Mouse (Mus musculus): Measurements from ENCODE around the gene Mtfmt. TPM values are rescaled to one million over a fixed set of nuclear protein-coding genes. Genes with fewer than 3 reads are reported as not detected.

The Mtfmt gene
- polyA plus RNA-seq (2014; fragmentation: Nextera tagmentation; extraction: Ambion mirVana) = 14.3 and 15.8 TPM in 2 replicates

DNA sequence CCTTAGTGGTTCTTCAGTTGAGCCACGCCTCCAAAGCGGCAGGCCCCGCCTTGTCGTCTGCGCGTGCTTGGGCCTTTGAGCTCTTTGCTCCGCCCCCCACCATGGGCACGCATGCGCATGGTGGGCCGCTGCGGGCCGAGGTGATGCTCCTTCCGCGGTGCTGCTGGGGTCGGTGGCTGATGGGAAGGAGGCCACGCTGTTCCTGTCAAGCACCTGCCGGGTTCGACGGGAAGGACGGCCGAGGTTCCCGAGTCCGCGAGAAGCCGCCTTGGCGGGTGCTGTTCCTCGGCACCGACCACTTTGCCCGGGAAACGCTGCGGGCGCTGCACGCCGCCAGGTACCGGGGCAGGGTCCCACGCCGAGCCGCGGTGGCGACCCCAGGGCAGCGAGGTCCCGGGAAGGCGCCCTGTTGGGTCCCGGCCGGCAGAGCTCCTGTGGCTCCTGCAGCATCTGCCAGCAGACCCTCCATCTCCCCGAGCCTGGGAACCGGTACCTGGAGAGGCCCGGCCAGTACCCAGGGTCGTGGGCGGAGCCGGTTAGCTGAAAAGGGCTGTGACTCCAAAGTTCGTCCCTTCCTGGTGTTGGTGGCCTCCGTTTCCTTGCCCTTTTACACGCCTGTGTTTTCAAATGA, at the start of gene Mtfmt:
Gene Mtfmt (plus strand): TSS at position 112 of the 631 bp plus-strand sequence.
- peak; percentile 91 for ATAC-seq (ENCODE audit: insufficient number of reproducible peaks, insufficient read depth, low FRiP score, low read depth)
- peak within 1 kb of the TSS; percentile 84 for H3K9ac ChIP-seq (ENCODE audit: low read length)
- peak within 1 kb of the TSS; percentile 66 for H3K4me2 ChIP-seq (ENCODE audit: low read length)
- under 1% methylated on average over 54 of the region's 54 CpGs for WGBS
- H3K4me1 ChIP-seq (ENCODE audit: control insufficient read depth in 2 of 2, insufficient read depth in 2 of 2, low read length in 2 of 2) = peaks cover 2 to 5% of the 10 kb centered on the region in 2 experiments; a peak in 2 of 4 replicates
- peaks cover 7% of the 10 kb centered on the region for H3K36me3 ChIP-seq (ENCODE audit: control insufficient read depth, insufficient read depth, low read length)
- H3K27ac ChIP-seq (replicated peaks in 1 of 2; ENCODE audit: control insufficient read depth in 1 of 2, insufficient read depth in 1 of 2, low read depth in 2 of 2, low read length in 2 of 2) = no peak within 1 kb of the TSS
- H3K9me3 ChIP-seq (ENCODE audit: control insufficient read depth, low read length) = no peaks in the 10 kb centered on the region
- H3K27me3 ChIP-seq (ENCODE audit: control insufficient read depth, insufficient read depth, low read length) = no peaks in the 10 kb centered on the region
- peak within 1 kb of the TSS; percentile 88 to 96 for H3K4me3 ChIP-seq (ENCODE audit: control insufficient read depth in 1 of 2, insufficient read depth in 1 of 2, low read depth in 1 of 2, low read length in 2 of 2)

GRCm38 (mm10) chr9:65386373-65387140, 49.0 kb upstream of the Mtfmt start:
- Histone ChIP-seq H3K36me3 (ENCODE audit: control insufficient read depth, insufficient read depth, low read length) (no peaks in the 10 kb centered on the region), H3K4me3 (ENCODE audit: control insufficient read depth in 1 of 2, insufficient read depth in 1 of 2, low read depth in 1 of 2, low read length in 2 of 2) (no peak overlapping the region), H3K4me1 (ENCODE audit: control insufficient read depth in 2 of 2, insufficient read depth in 2 of 2, low read length in 2 of 2) (peaks cover 8 to 10% of the 10 kb centered on the region in 2 experiments; a peak in 3 of 4 replicates), H3K27me3 (ENCODE audit: control insufficient read depth, insufficient read depth, low read length) (peaks cover 24% of the 10 kb centered on the region), H3K27ac (replicated peaks in 1 of 2; ENCODE audit: control insufficient read depth in 1 of 2, insufficient read depth in 1 of 2, low read depth in 2 of 2, low read length in 2 of 2) (no peak overlapping the region), H3K9me3 (ENCODE audit: control insufficient read depth, low read length) (no peaks in the 10 kb centered on the region), H3K9ac (ENCODE audit: low read length) (no peak overlapping the region), H3K4me2 (ENCODE audit: low read length) (no peak overlapping the region)
- 44% methylated on average over 8 of the region's 8 CpGs for WGBS
- ATAC-seq (ENCODE audit: insufficient number of reproducible peaks, insufficient read depth, low FRiP score, low read depth) = no peak

DNA sequence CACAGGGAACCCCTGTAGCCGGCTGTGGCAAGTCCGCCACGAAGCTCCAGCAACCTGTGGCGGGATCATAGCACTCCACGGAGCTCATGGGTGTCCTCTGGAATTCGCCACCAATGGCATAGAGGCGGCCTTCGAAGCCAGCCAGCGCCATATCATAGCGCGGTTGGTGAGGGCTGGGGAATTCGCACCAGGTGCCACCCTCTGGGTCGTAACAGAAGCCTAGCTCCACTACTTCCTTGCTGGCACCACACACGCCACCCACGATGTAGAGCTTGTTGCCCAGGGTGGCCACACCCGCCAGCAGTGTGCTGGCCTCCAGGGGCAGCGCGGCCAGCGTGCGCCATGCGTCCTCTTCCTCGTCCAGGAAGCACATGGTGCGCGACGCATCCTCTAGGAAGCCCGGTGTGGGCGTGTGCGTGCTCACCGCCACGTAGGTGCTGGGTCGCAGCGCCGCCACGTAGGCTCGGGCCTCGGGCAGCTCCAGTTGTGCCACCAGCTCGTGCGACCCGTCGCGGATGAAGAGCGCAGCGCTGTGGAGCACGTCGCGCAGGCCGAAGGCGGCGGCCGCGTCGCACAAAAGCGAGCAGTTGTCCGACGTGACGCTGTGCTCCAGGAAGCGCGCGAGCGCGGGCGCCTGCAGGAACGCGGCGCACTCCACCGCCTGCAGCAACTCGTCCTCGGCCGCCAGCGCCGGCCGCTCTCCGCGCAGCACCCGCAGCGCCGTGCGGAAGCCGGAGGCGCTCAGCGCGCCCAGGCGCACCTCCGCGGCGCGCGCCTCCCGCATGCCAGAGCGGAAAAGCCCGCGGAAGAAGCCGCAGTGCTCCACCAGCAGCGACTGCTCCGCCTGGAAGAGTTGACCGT, 44.6 kb upstream of the Mtfmt start:
- H3K4me3 ChIP-seq (ENCODE audit: control insufficient read depth in 1 of 2, insufficient read depth in 1 of 2, low read depth in 1 of 2, low read length in 2 of 2) = peak overlapping the region; percentile 52
- H3K27ac ChIP-seq (replicated peaks in 1 of 2; ENCODE audit: control insufficient read depth in 1 of 2, insufficient read depth in 1 of 2, low read depth in 2 of 2, low read length in 2 of 2) = no peak overlapping the region
- peak overlapping the region; percentile 78 for H3K4me2 ChIP-seq (ENCODE audit: low read length)
- peaks cover 28% of the 10 kb centered on the region for H3K27me3 ChIP-seq (ENCODE audit: control insufficient read depth, insufficient read depth, low read length)
- H3K9me3 ChIP-seq (ENCODE audit: control insufficient read depth, low read length) = no peaks in the 10 kb centered on the region
- H3K4me1 ChIP-seq (ENCODE audit: control insufficient read depth in 2 of 2, insufficient read depth in 2 of 2, low read length in 2 of 2) = peaks cover 3 to 7% of the 10 kb centered on the region in 2 experiments; a peak in 2 of 4 replicates
- H3K36me3 ChIP-seq (ENCODE audit: control insufficient read depth, insufficient read depth, low read length) = no peaks in the 10 kb centered on the region
- peak; percentile 19; the same call in 1 of the 2 replicates for ATAC-seq (ENCODE audit: insufficient number of reproducible peaks, insufficient read depth, low FRiP score, low read depth)
- WGBS = 12% methylated on average over 96 of the region's 96 CpGs
- peak overlapping the region; percentile 64 for H3K9ac ChIP-seq (ENCODE audit: low read length)

DNA sequence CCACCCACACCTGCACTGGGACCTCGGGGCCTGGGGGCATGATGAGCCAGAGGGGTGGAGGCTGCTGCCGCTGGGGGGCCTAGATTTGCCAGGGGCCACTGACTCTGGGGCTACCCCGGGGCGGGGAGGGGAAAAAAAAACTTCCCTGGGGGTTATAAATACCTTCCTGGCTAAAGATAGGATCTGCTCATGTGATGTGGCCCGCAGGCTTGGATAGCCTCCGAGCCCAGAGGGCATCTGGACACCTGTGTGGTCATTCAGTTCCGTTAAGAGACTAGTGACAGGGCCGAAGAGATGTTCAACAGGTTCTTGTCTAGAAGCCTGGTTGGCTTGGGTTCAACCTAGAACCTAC, 44.0 kb upstream of the Mtfmt start, which contains the start of gene Kbtbd13:
Gene Kbtbd13 (minus strand): TSS at position 40 of the 352 bp plus-strand sequence.
- no peaks in the 10 kb centered on the region for H3K36me3 ChIP-seq (ENCODE audit: control insufficient read depth, insufficient read depth, low read length)
- H3K27me3 ChIP-seq (ENCODE audit: control insufficient read depth, insufficient read depth, low read length) = peaks cover 28% of the 10 kb centered on the region
- peak within 1 kb of the TSS; percentile 52 for H3K4me3 ChIP-seq (ENCODE audit: control insufficient read depth in 1 of 2, insufficient read depth in 1 of 2, low read depth in 1 of 2, low read length in 2 of 2)
- H3K4me1 ChIP-seq (ENCODE audit: control insufficient read depth in 2 of 2, insufficient read depth in 2 of 2, low read length in 2 of 2) = peaks cover 3 to 7% of the 10 kb centered on the region in 2 experiments; a peak in 2 of 4 replicates
- H3K9me3 ChIP-seq (ENCODE audit: control insufficient read depth, low read length) = no peaks in the 10 kb centered on the region
- no peak for ATAC-seq (ENCODE audit: insufficient number of reproducible peaks, insufficient read depth, low FRiP score, low read depth)
- peak within 1 kb of the TSS; percentile 78 for H3K4me2 ChIP-seq (ENCODE audit: low read length)
- no peak within 1 kb of the TSS for H3K27ac ChIP-seq (replicated peaks in 1 of 2; ENCODE audit: control insufficient read depth in 1 of 2, insufficient read depth in 1 of 2, low read depth in 2 of 2, low read length in 2 of 2)
- 19% methylated on average over 8 of the region's 8 CpGs for WGBS
- H3K9ac ChIP-seq (ENCODE audit: low read length) = peak within 1 kb of the TSS; percentile 64

- Histone ChIP-seq H3K27me3 (ENCODE audit: control insufficient read depth, insufficient read depth, low read length) (peaks cover 28% of the 10 kb centered on the region), H3K27ac (replicated peaks in 1 of 2; ENCODE audit: control insufficient read depth in 1 of 2, insufficient read depth in 1 of 2, low read depth in 2 of 2, low read length in 2 of 2) (no peak overlapping the region), H3K9ac (ENCODE audit: low read length) (no peak overlapping the region), H3K4me3 (ENCODE audit: control insufficient read depth in 1 of 2, insufficient read depth in 1 of 2, low read depth in 1 of 2, low read length in 2 of 2) (no peak overlapping the region), H3K4me1 (ENCODE audit: control insufficient read depth in 2 of 2, insufficient read depth in 2 of 2, low read length in 2 of 2) (peaks cover 3 to 7% of the 10 kb centered on the region in 2 experiments; a peak in 2 of 4 replicates), H3K4me2 (ENCODE audit: low read length) (no peak overlapping the region), H3K36me3 (ENCODE audit: control insufficient read depth, insufficient read depth, low read length) (no peaks in the 10 kb centered on the region), H3K9me3 (ENCODE audit: control insufficient read depth, low read length) (no peaks in the 10 kb centered on the region)
- no peak for ATAC-seq (ENCODE audit: insufficient number of reproducible peaks, insufficient read depth, low FRiP score, low read depth)
- WGBS = 24% methylated on average over 6 of the region's 6 CpGs
These were observed 42.8 kb upstream of the Mtfmt start for GRCm38 (mm10) chr9:65392638-65393364.

- H3K36me3 ChIP-seq (ENCODE audit: control insufficient read depth, insufficient read depth, low read length) = no peaks in the 10 kb centered on the region
- no peak for ATAC-seq (ENCODE audit: insufficient number of reproducible peaks, insufficient read depth, low FRiP score, low read depth)
- H3K27me3 ChIP-seq (ENCODE audit: control insufficient read depth, insufficient read depth, low read length) = peaks cover 28% of the 10 kb centered on the region
- no peaks in the 10 kb centered on the region for H3K9me3 ChIP-seq (ENCODE audit: control insufficient read depth, low read length)
- no peak overlapping the region for H3K27ac ChIP-seq (replicated peaks in 1 of 2; ENCODE audit: control insufficient read depth in 1 of 2, insufficient read depth in 1 of 2, low read depth in 2 of 2, low read length in 2 of 2)
- H3K4me3 ChIP-seq (ENCODE audit: control insufficient read depth in 1 of 2, insufficient read depth in 1 of 2, low read depth in 1 of 2, low read length in 2 of 2) = no peak overlapping the region
- peaks cover 3 to 10% of the 10 kb centered on the region in 2 experiments; a peak in 3 of 4 replicates for H3K4me1 ChIP-seq (ENCODE audit: control insufficient read depth in 2 of 2, insufficient read depth in 2 of 2, low read length in 2 of 2)
- 5% methylated on average over 2 of the region's 2 CpGs for WGBS
- no peak overlapping the region for H3K9ac ChIP-seq (ENCODE audit: low read length)
- no peak overlapping the region for H3K4me2 ChIP-seq (ENCODE audit: low read length)
These were observed 42.0 kb upstream of the Mtfmt start for GRCm38 (mm10) chr9:65393606-65394005.

Measured in heart, embryonic 14.5 days (tissue).